Mouse (Mus musculus) ES-E14 (cell line): ENCODE results near the gene Arpc3. TPM values are rescaled to one million over a fixed set of nuclear protein-coding genes. Genes with fewer than 3 reads are reported as not detected.

Source experiments
- DNase-seq: peaks from one replicate; pipeline ENCODE4 v3.0.0-alpha.2; 2013; ENCODE audit warnings: low read depth, low spot score
- H3K27ac ChIP-seq: 2 replicates; pipeline ENCODE4 v1.5.1; 2012; ENCODE audit warnings: low read depth, mild to moderate bottlenecking, low read length, moderate library complexity, mixed read lengths; ENCODE audit not compliant: poor library complexity, insufficient read depth, severe bottlenecking
- H3K36me3 ChIP-seq: 2 replicates; pipeline ENCODE4 v1.6.1; 2012; ENCODE audit warnings: mild to moderate bottlenecking, low read length, moderate library complexity, mixed read lengths; ENCODE audit not compliant: control insufficient read depth, poor library complexity, insufficient read depth, severe bottlenecking
- H3K4me1 ChIP-seq, 2 experiments: fragments of 150-350 bp in 1 of 2; sonication (generic) in 1 of 2; 2 replicates each; pipeline ENCODE4 v1.6.1; 2012; ENCODE audit warnings: low read length in 2 of 2, mild to moderate bottlenecking in 1 of 2, mixed read lengths in 1 of 2; ENCODE audit not compliant: control insufficient read depth in 2 of 2, insufficient read depth in 2 of 2, poor library complexity in 1 of 2
- H3K4me3 ChIP-seq, 2 experiments: fragments of 150-350 bp in 1 of 2; sonication (generic) in 1 of 2; 2 replicates each; pipeline ENCODE4 v1.5.1; 2012; ENCODE audit warnings: low read length in 2 of 2, low read depth in 1 of 2, mild to moderate bottlenecking in 1 of 2, mixed read lengths in 1 of 2; ENCODE audit not compliant: insufficient read depth in 1 of 2, poor library complexity in 1 of 2, severe bottlenecking in 1 of 2
- H3K9ac ChIP-seq: 2 replicates; pipeline ENCODE4 v1.6.1; 2012; ENCODE audit warnings: low read depth, mild to moderate bottlenecking, low read length, mixed read lengths; ENCODE audit not compliant: poor library complexity, insufficient read depth, severe bottlenecking
- H3K9me3 ChIP-seq: fragments of 150-350 bp; sonication (generic); 2 replicates; pipeline ENCODE4 v1.6.1; 2012; ENCODE audit warnings: low read depth, mild to moderate bottlenecking, low read length; ENCODE audit not compliant: control insufficient read depth, insufficient read depth
- CHD2 ChIP-seq: IDR thresholded peaks from 2 replicates; pipeline ENCODE4 v1.6.1; 2014; ENCODE audit warnings: mild to moderate bottlenecking, low read depth, low read length, inconsistent platforms
- HCFC1 ChIP-seq: IDR thresholded peaks from 2 replicates; pipeline ENCODE4 v1.6.1; 2012; ENCODE audit warnings: low read length, inconsistent platforms, borderline replicate concordance; ENCODE audit not compliant: insufficient read depth
- MAFK ChIP-seq: IDR thresholded peaks from 2 replicates; pipeline ENCODE4 v1.6.1; 2014; ENCODE audit warnings: mild to moderate bottlenecking, low read depth, low read length, inconsistent platforms; ENCODE audit not compliant: insufficient read depth
- ZC3H11A ChIP-seq: IDR thresholded peaks from 2 replicates; pipeline ENCODE4 v1.6.1; 2012; ENCODE audit warnings: low read depth, mild to moderate bottlenecking, inconsistent platforms, low read length, borderline replicate concordance
- ZNF384 ChIP-seq: IDR thresholded peaks from 2 replicates; pipeline ENCODE4 v1.6.1; 2012; ENCODE audit warnings: low read depth, low read length, inconsistent platforms
- in situ Hi-C, 2 experiments: fragments of 600-800 bp; cut with MboI; formaldehyde crosslinking; loops; one replicate each; pipeline ENCODE4 v1.15.1; 2025; ENCODE audit warnings: low sequenced_read_pairs in 2 of 2, inconsistent platforms in 1 of 2; ENCODE audit not compliant: unreplicated experiment in 2 of 2
- total RNA-seq: library from RNA; depleted of rRNA; stranded (reverse); fragments of 300-350 nt; gene quantifications from 2 replicates; pipeline ENCODE4 v1.2.3, GENCODE M21; 2012

Gene Arpc3
- total RNA-seq, 1 experiment: 165 TPM

- H3K4me3 ChIP-seq: no peak overlapping the region
- H3K4me1 ChIP-seq: peaks cover 1 to 7% of the 10 kb centered on the region in 2 experiments; a peak in 2 of 4 replicates
- no peaks in the 10 kb centered on the region for H3K9me3 ChIP-seq
- no peak for TF ChIP-seq HCFC1
- TF ChIP-seq ZNF384: no peak
- TF ChIP-seq CHD2: no peak
- no peak for TF ChIP-seq MAFK
- TF ChIP-seq ZC3H11A: no peak
- DNase-seq: no peak
- H3K27ac ChIP-seq: no peak overlapping the region
- no peak overlapping the region for H3K9ac ChIP-seq
- in situ Hi-C loops: no loop called here
- H3K36me3 ChIP-seq: peaks cover 53% of the 10 kb centered on the region
Observed at GRCm38 (mm10) chr5:122431221-122431620, 39.5 kb downstream of the Arpc3 start.

- Histone ChIP-seq H3K27ac (no peak overlapping the region), H3K4me1 (peaks cover 1 to 7% of the 10 kb centered on the region in 2 experiments; a peak in 2 of 4 replicates), H3K4me3 (no peak overlapping the region), H3K9me3 (no peaks in the 10 kb centered on the region), H3K36me3 (peaks cover 68% of the 10 kb centered on the region), H3K9ac (no peak overlapping the region)
- in situ Hi-C loops: no loop called here
- DNase-seq: no peak
- TF ChIP-seq HCFC1 (no peak), MAFK (no peak), ZC3H11A (peak; percentile 23; the same call in 1 of the 2 replicates)
Observed at GRCm38 (mm10) chr5:122434541-122434940, 42.9 kb downstream of the Arpc3 start.

GRCm38 (mm10) chr5:122439400-122440094 lies 47.9 kb downstream of the Arpc3 start:
- Histone ChIP-seq H3K36me3 (peaks cover 81% of the 10 kb centered on the region), H3K27ac (no peak overlapping the region), H3K9me3 (no peaks in the 10 kb centered on the region), H3K4me3 (no peak overlapping the region), H3K9ac (no peak overlapping the region), H3K4me1 (no peaks in the 10 kb centered on the region)
- no peak for TF ChIP-seq ZNF384
- TF ChIP-seq CHD2: no peak
- TF ChIP-seq MAFK: no peak
- TF ChIP-seq HCFC1: no peak
- TF ChIP-seq ZC3H11A: no peak
- in situ Hi-C loops: no loop called here
- no peak for DNase-seq

- DNase-seq: peak; percentile 36
- in situ Hi-C loops: no loop called here
- Histone ChIP-seq H3K9me3 (no peaks in the 10 kb centered on the region), H3K36me3 (peaks cover 83% of the 10 kb centered on the region), H3K27ac (no peak overlapping the region), H3K4me3 (no peak overlapping the region), H3K4me1 (peaks cover 0 to 3% of the 10 kb centered on the region in 2 experiments; a peak in 1 of 4 replicates), H3K9ac (no peak overlapping the region)
- TF ChIP-seq ZC3H11A (no peak), MAFK (no peak), HCFC1 (no peak), ZNF384 (no peak), CHD2 (no peak)
Observed at GRCm38 (mm10) chr5:122440095-122440630, 48.5 kb downstream of the Arpc3 start.
